Mouse (Mus musculus): ENCODE measurements around the gene Cars2.
"Not testable (repeated sequence)": the region's sequence is repeated elsewhere in the genome, so short reads cannot be mapped to it uniquely, and the experiment has no call there.

The Cars2 gene

GRCm38 (mm10) chr8:11512711-11513110 lies 37.9 kb downstream of the Cars2 start:
- no peak for DNase-seq (ENCODE audit: low read depth, low spot score)

GRCm38 (mm10) chr8:11510971-11511370 lies 39.6 kb downstream of the Cars2 start:
- no peak for DNase-seq (ENCODE audit: low read depth, low spot score)

- no peak for DNase-seq (ENCODE audit: low read depth, low spot score)
Observed at GRCm38 (mm10) chr8:11508880-11509279, 41.7 kb downstream of the Cars2 start.

- DNase-seq (ENCODE audit: low read depth, low spot score) = peak; percentile 58
Observed at GRCm38 (mm10) chr8:11506802-11507201, 43.8 kb downstream of the Cars2 start.

- DNase-seq (ENCODE audit: low read depth, low spot score) = no peak
Observed at GRCm38 (mm10) chr8:11506074-11506473, 44.5 kb downstream of the Cars2 start.

GRCm38 (mm10) chr8:11503476-11504232 lies 46.9 kb downstream of the Cars2 start:
- DNase-seq (ENCODE audit: low read depth, low spot score) = no peak

- no peak for DNase-seq (ENCODE audit: low read depth, low spot score)
Observed at GRCm38 (mm10) chr8:11498786-11499485, 51.6 kb downstream of the Cars2 start.

- no peak for DNase-seq (ENCODE audit: low read depth, low spot score)
Observed at GRCm38 (mm10) chr8:11498281-11498680, 52.3 kb downstream of the Cars2 start.

GRCm38 (mm10) chr8:11497017-11497990 lies 53.3 kb downstream of the Cars2 start, which contains the start of gene Naxd:
TSS of gene Naxd (plus strand) at chr8:11497506.
- DNase-seq (ENCODE audit: low read depth, low spot score) = peak; percentile 93

- not testable (repeated sequence) for DNase-seq (ENCODE audit: low read depth, low spot score)
Observed at GRCm38 (mm10) chr8:11492340-11492739, 58.2 kb downstream of the Cars2 start.

- no peak for DNase-seq (ENCODE audit: low read depth, low spot score)
Observed at GRCm38 (mm10) chr8:11487229-11487628, 63.4 kb downstream of the Cars2 start.

GRCm38 (mm10) chr8:11486142-11486541 lies 64.4 kb downstream of the Cars2 start:
- DNase-seq (ENCODE audit: low read depth, low spot score) = peak; percentile 83

GRCm38 (mm10) chr8:11482537-11482936 lies 68.0 kb downstream of the Cars2 start:
- no peak for DNase-seq (ENCODE audit: low read depth, low spot score)

GRCm38 (mm10) chr8:11481876-11482275 lies 68.7 kb downstream of the Cars2 start:
- no peak for DNase-seq (ENCODE audit: low read depth, low spot score)

GRCm38 (mm10) chr8:11479591-11479990 lies 71.0 kb downstream of the Cars2 start:
- no peak for DNase-seq (ENCODE audit: low read depth, low spot score)

- DNase-seq (ENCODE audit: low read depth, low spot score) = no peak
Observed at GRCm38 (mm10) chr8:11478807-11479527, 71.6 kb downstream of the Cars2 start.

GRCm38 (mm10) chr8:11477811-11478761 lies 72.5 kb downstream of the Cars2 start, which contains the start of gene Rab20:
TSS of gene Rab20 (minus strand) at chr8:11478710.
- peak; percentile 80 for DNase-seq (ENCODE audit: low read depth, low spot score)

GRCm38 (mm10) chr8:11477178-11477553 lies 73.4 kb downstream of the Cars2 start:
- no peak for DNase-seq (ENCODE audit: low read depth, low spot score)

- peak; percentile 77 for DNase-seq (ENCODE audit: low read depth, low spot score)
Observed at GRCm38 (mm10) chr8:11476338-11477177, 74.0 kb downstream of the Cars2 start.

All from A20 (cell line).